Mouse (Mus musculus) stomach, embryonic 14.5 days (tissue): ENCODE results near the gene Thpo. TPM values are rescaled to one million over a fixed set of nuclear protein-coding genes. Genes with fewer than 3 reads are reported as not detected.
A peak's percentile ranks its signal among the peaks of the same experiment; 100 is the strongest.

ENCODE experiments used
- ATAC-seq: fragments of 200-750 bp; cut with Nextera tagmentation; 2 replicates; pipeline ENCODE4 v1.8.0; 2017; ENCODE audit warnings: low read depth, moderate TSS enrichment; ENCODE audit not compliant: insufficient number of reproducible peaks, insufficient read depth, low FRiP score
- H3K27ac ChIP-seq: fragments of 300-500 bp; sonication (generic); 2 replicates; pipeline ENCODE4 v1.5.1; 2014; ENCODE audit warnings: mild to moderate bottlenecking, low read length, moderate library complexity, mixed read lengths
- H3K27me3 ChIP-seq: fragments of 300-500 bp; sonication (generic); 2 replicates; pipeline ENCODE4 v1.6.1; 2014; ENCODE audit warnings: low read length, control low read depth, mixed read lengths; ENCODE audit not compliant: control insufficient read depth, insufficient read depth
- H3K36me3 ChIP-seq: fragments of 300-500 bp; sonication (generic); 2 replicates; pipeline ENCODE4 v1.6.1; 2014; ENCODE audit warnings: mild to moderate bottlenecking, control low read depth, low read length, moderate library complexity, mixed read lengths; ENCODE audit not compliant: control insufficient read depth, insufficient read depth
- H3K4me1 ChIP-seq: fragments of 300-500 bp; sonication (generic); 2 replicates; pipeline ENCODE4 v1.6.1; 2014; ENCODE audit warnings: low read length, control low read depth, mixed read lengths; ENCODE audit not compliant: control insufficient read depth, insufficient read depth
- H3K4me2 ChIP-seq: fragments of 300-500 bp; sonication (generic); replicated peaks from 2 replicates; pipeline ENCODE4 v1.6.1; 2014; ENCODE audit warnings: low read depth, low read length, control low read depth
- H3K4me3 ChIP-seq: fragments of 300-500 bp; sonication (generic); 2 replicates; pipeline ENCODE4 v1.5.1; 2014; ENCODE audit warnings: low read depth, low read length, control low read depth
- H3K9ac ChIP-seq: fragments of 300-500 bp; sonication (generic); replicated peaks from 2 replicates; pipeline ENCODE4 v1.6.1; 2014; ENCODE audit warnings: low read depth, mild to moderate bottlenecking, control low read depth, low read length, moderate library complexity, mixed read lengths
- H3K9me3 ChIP-seq: fragments of 300-500 bp; sonication (generic); 2 replicates; pipeline ENCODE4 v1.6.1; 2016; ENCODE audit warnings: low read depth, low read length, control low read depth; ENCODE audit not compliant: control insufficient read depth
- WGBS: fragments of 180-500 bp; shearing (Covaris S2); extraction: QIAGEN DNeasy Blood & Tissue Kit; methylation state at CpG from one replicate; pipeline ENCODE4 v1.1.7; 2014; 5-methylcytosine and 5-hydroxymethylcytosine counted together
- polyA plus RNA-seq: library from polyadenylated mRNA; unstranded; fragments of >200 nt; fragmentation: Nextera tagmentation; extraction: Ambion mirVana; gene quantifications from 2 replicates; pipeline ENCODE4 v1.2.1, GENCODE M21; 2014

Gene Thpo
- polyA plus RNA-seq, 1 experiment from 2014 or later, result 0.88 TPM

DNA sequence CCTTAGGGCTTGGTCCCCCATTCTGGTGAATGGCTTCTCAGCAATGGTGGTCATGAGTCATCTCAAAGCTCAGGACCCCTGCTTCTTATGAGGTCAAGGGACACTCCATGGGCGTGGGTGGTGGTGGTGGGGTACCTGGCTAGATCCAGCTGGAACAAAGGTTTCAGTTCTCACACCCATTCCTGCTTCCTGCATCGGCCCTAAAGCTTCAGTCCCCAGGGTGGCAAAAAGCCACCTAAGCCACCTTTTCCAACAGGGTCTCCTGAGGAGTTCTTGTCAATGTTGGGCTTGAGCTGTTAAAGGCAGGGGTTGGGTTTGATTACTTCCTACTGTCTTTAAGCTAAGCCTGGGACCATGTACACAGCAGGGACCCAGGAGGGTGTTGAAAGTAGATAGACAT, 19.1 kb downstream of the Thpo start:
- ATAC-seq, result no peak

GRCm38 (mm10) chr16:20714307-20715080, 19.8 kb downstream of the Thpo start:
- H3K4me3 ChIP-seq, result peak overlapping the region; percentile 58
- H3K36me3 ChIP-seq, result no peaks in the 10 kb centered on the region
- peaks cover 24% of the 10 kb centered on the region; the same call in 1 of the 2 replicates for H3K4me1 ChIP-seq
- H3K9me3 ChIP-seq, result no peaks in the 10 kb centered on the region
- no peak overlapping the region for H3K27ac ChIP-seq
- ATAC-seq, result no peak
- peak overlapping the region; percentile 93 for H3K4me2 ChIP-seq
- WGBS, result 28% methylated on average over 11 of the region's 11 CpGs
- H3K27me3 ChIP-seq, result no peaks in the 10 kb centered on the region
- H3K9ac ChIP-seq, result no peak overlapping the region; the same call in 1 of the 2 replicates

More for the DNA sequence above, 19.1 kb downstream of the Thpo start:
- Histone ChIP-seq H3K9ac (peak overlapping the region; percentile 56), H3K27ac (no peak overlapping the region), H3K4me1 (peaks cover 24% of the 10 kb centered on the region; the same call in 1 of the 2 replicates), H3K36me3 (no peaks in the 10 kb centered on the region), H3K4me2 (peak overlapping the region; percentile 93), H3K4me3 (peak overlapping the region; percentile 58), H3K27me3 (no peaks in the 10 kb centered on the region), H3K9me3 (no peaks in the 10 kb centered on the region)
- 53% methylated on average over 2 of the region's 2 CpGs for WGBS

GRCm38 (mm10) chr16:20712889-20713288, 21.4 kb downstream of the Thpo start:
- Histone ChIP-seq H3K27me3 (no peaks in the 10 kb centered on the region), H3K9ac (no peak overlapping the region), H3K9me3 (no peaks in the 10 kb centered on the region), H3K4me2 (no peak overlapping the region), H3K27ac (no peak overlapping the region), H3K4me3 (no peak overlapping the region), H3K4me1 (peaks cover 18% of the 10 kb centered on the region; the same call in 1 of the 2 replicates), H3K36me3 (no peaks in the 10 kb centered on the region; the same call in 1 of the 2 replicates)
- no peak for ATAC-seq
- 79% methylated on average over 7 of the region's 7 CpGs for WGBS

DNA sequence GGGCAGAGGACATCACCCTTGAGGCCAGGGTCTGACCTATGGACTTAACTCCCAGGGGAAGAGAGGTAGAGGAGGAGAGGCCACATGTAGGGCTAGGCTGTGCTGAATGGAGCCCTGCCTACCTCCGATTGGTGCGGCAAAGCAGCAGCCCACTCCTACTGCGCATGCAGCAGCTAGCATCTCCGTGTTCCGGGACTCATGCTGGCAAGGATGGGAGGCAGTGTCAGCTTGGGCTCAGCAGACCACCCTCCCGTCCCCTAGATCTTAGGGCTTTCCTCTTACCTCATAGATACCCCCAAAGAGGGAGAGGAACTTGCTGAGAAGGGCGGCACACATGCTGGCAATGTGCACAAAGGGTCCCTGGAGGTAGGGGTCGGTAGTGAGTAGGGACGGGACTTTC, 22.1 kb downstream of the Thpo start:
- Histone ChIP-seq H3K27me3 (no peaks in the 10 kb centered on the region), H3K36me3 (no peaks in the 10 kb centered on the region; the same call in 1 of the 2 replicates), H3K4me2 (no peak overlapping the region), H3K27ac (no peak overlapping the region), H3K9ac (no peak overlapping the region), H3K9me3 (no peaks in the 10 kb centered on the region), H3K4me1 (peaks cover 18% of the 10 kb centered on the region; the same call in 1 of the 2 replicates), H3K4me3 (no peak overlapping the region)
- ATAC-seq, result no peak
- WGBS, result 71% methylated on average over 9 of the region's 9 CpGs

- Histone ChIP-seq H3K36me3 (no peaks in the 10 kb centered on the region; the same call in 1 of the 2 replicates), H3K9me3 (no peaks in the 10 kb centered on the region), H3K4me2 (no peak overlapping the region), H3K4me3 (no peak overlapping the region), H3K4me1 (peaks cover 18% of the 10 kb centered on the region; the same call in 1 of the 2 replicates), H3K27me3 (no peaks in the 10 kb centered on the region), H3K27ac (no peak overlapping the region), H3K9ac (no peak overlapping the region)
- ATAC-seq, result no peak
- 82% methylated on average over 4 of the region's 4 CpGs for WGBS
Measured at GRCm38 (mm10) chr16:20710810-20711209, 23.5 kb downstream of the Thpo start.

- 93% methylated on average over 11 of the region's 11 CpGs for WGBS
- no peaks in the 10 kb centered on the region for H3K27me3 ChIP-seq
Measured at GRCm38 (mm10) chr16:20710370-20710769, 23.9 kb downstream of the Thpo start.

DNA sequence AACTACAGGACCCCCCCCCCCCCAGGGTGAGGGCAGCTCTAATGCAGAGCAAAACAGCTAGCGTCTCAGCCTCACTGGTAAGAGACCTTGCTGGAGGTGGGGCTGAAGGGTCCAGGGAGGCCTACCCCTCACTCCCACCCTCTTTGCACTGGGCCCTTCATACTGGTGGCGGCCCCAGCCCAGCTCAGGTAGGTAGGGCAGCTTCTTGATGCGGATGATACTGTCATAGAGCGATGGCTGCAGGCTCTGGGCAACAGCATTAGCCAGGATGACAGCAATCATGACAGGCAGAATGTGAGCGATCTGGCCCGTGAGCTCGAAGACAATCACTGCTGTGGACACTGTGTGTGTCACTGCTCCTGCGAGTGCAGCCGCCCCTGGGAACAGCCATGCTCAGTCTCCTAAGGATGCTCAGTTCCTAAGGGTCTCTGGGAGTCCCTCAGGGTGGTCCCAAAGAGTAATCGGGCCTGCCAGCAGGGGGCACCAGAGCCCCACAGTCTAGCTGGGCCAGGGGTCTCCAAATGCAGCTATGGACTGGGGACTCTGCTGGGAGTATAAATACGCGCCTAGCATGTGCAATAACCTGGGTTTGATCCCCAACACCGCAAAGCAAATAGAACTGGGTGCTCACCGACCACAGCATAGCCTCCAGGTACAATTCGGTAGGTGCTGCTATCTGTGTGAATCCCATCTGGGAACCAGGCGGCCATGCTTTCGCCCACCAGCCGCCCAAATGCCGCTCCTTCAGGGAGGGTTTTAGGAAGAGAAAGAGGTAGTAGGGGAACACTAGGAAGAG, 25.2 kb downstream of the Thpo start:
- WGBS, result 77% methylated on average over 18 of the region's 19 CpGs
- no peak for ATAC-seq
- no peak overlapping the region for H3K27ac ChIP-seq
- peaks cover 3% of the 10 kb centered on the region; the same call in 1 of the 2 replicates for H3K36me3 ChIP-seq
- H3K9me3 ChIP-seq, result no peaks in the 10 kb centered on the region
- no peak overlapping the region for H3K4me3 ChIP-seq
- H3K4me2 ChIP-seq, result no peak overlapping the region
- H3K9ac ChIP-seq, result no peak overlapping the region
- H3K4me1 ChIP-seq, result peaks cover 5% of the 10 kb centered on the region; the same call in 1 of the 2 replicates
- no peaks in the 10 kb centered on the region for H3K27me3 ChIP-seq

More at GRCm38 (mm10) chr16:20710370-20710769, 23.9 kb downstream of the Thpo start:
- Histone ChIP-seq H3K9me3 (no peaks in the 10 kb centered on the region), H3K36me3 (no peaks in the 10 kb centered on the region; the same call in 1 of the 2 replicates), H3K9ac (no peak overlapping the region), H3K4me3 (no peak overlapping the region), H3K27ac (no peak overlapping the region), H3K4me1 (peaks cover 18% of the 10 kb centered on the region; the same call in 1 of the 2 replicates), H3K4me2 (no peak overlapping the region)
- ATAC-seq, result no peak

- no peak for ATAC-seq
Measured at GRCm38 (mm10) chr16:20708220-20708938, 25.9 kb downstream of the Thpo start.

More at GRCm38 (mm10) chr16:20708220-20708938, 25.9 kb downstream of the Thpo start:
- WGBS, result 93% methylated on average over 21 of the region's 21 CpGs
- Histone ChIP-seq H3K27me3 (no peaks in the 10 kb centered on the region), H3K4me1 (no peaks in the 10 kb centered on the region), H3K4me3 (no peak overlapping the region), H3K9ac (no peak overlapping the region), H3K9me3 (no peaks in the 10 kb centered on the region), H3K4me2 (no peak overlapping the region), H3K36me3 (peaks cover 7% of the 10 kb centered on the region; the same call in 1 of the 2 replicates), H3K27ac (no peak overlapping the region)
